Mouse (Mus musculus) hindbrain, embryonic 15.5 days (tissue): ENCODE measurements around the gene Vps13c. TPM values are rescaled to one million over a fixed set of nuclear protein-coding genes. Genes with fewer than 3 reads are reported as not detected.

Experiments used
- ATAC-seq: fragments of 200-750 bp; cut with Nextera tagmentation; 2 replicates; pipeline ENCODE4 v1.8.0; 2017; ENCODE audit warnings: low read depth, moderate number of reproducible peaks, moderate TSS enrichment; ENCODE audit not compliant: low FRiP score
- H3K27ac ChIP-seq: fragments of 300-500 bp; sonication (generic); replicated peaks from 2 replicates; pipeline ENCODE4 v1.5.1; 2015; ENCODE audit warnings: mild to moderate bottlenecking, inconsistent platforms
- H3K27me3 ChIP-seq: fragments of 300-500 bp; sonication (generic); 2 replicates; pipeline ENCODE4 v1.6.1; 2015; ENCODE audit warnings: control low read depth, inconsistent platforms
- H3K36me3 ChIP-seq: fragments of 300-500 bp; sonication (generic); 2 replicates; pipeline ENCODE4 v1.6.1; 2015; ENCODE audit warnings: control low read depth, inconsistent platforms
- H3K4me1 ChIP-seq: fragments of 300-500 bp; sonication (generic); replicated peaks from 2 replicates; pipeline ENCODE4 v1.6.1; 2015; ENCODE audit warnings: control low read depth, inconsistent platforms
- H3K4me2 ChIP-seq: fragments of 300-500 bp; sonication (generic); 2 replicates; pipeline ENCODE4 v1.6.1; 2015; ENCODE audit warnings: moderate library complexity, mild to moderate bottlenecking, inconsistent platforms
- H3K4me3 ChIP-seq: fragments of 300-500 bp; sonication (generic); 2 replicates; pipeline ENCODE4 v1.5.1; 2015; ENCODE audit warnings: mild to moderate bottlenecking, inconsistent platforms
- H3K9ac ChIP-seq: fragments of 300-500 bp; sonication (generic); 2 replicates; pipeline ENCODE4 v1.6.1; 2015; ENCODE audit warnings: inconsistent platforms
- H3K9me3 ChIP-seq: fragments of 300-500 bp; sonication (generic); 2 replicates; pipeline ENCODE4 v1.6.1; 2016; ENCODE audit warnings: control low read depth, inconsistent platforms
- WGBS: fragments of 180-500 bp; shearing (Covaris S2); methylation state at CpG from one replicate; pipeline ENCODE4 v1.1.7; 2015; 5-methylcytosine and 5-hydroxymethylcytosine counted together
- polyA plus RNA-seq: library from polyadenylated mRNA; unstranded; fragments of >200 nt; fragmentation: Nextera tagmentation; extraction: Ambion mirVana; gene quantifications from 2 replicates; pipeline ENCODE4 v1.2.1, GENCODE M21; 2015

Vps13c gene
- polyA plus RNA-seq, 1 experiment from 2014 or later = 7.7 TPM

GRCm38 (mm10) chr9:67896646-67897295 lies 56.6 kb downstream of the Vps13c start:
- 57% methylated on average over 12 of the region's 12 CpGs for WGBS
- no peak overlapping the region for H3K4me3 ChIP-seq

GRCm38 (mm10) chr9:67900398-67900797 lies 60.2 kb downstream of the Vps13c start:
- H3K36me3 ChIP-seq = peaks cover 19% of the 10 kb centered on the region
- no peak overlapping the region for H3K9ac ChIP-seq
- no peaks in the 10 kb centered on the region for H3K9me3 ChIP-seq
- no peaks in the 10 kb centered on the region for H3K27me3 ChIP-seq
- H3K27ac ChIP-seq = no peak overlapping the region
- no peak overlapping the region for H3K4me2 ChIP-seq
- 59% methylated on average over 5 of the region's 5 CpGs for WGBS
- no peak overlapping the region for H3K4me3 ChIP-seq
- H3K4me1 ChIP-seq = 0 out of 2 replicates have a peak, but pooled peaks cover 5% of the 10 kb centered on the region
- no peak for ATAC-seq

More at GRCm38 (mm10) chr9:67896646-67897295, 56.6 kb downstream of the Vps13c start:
- ATAC-seq = no peak
- Histone ChIP-seq H3K9ac (no peak overlapping the region), H3K36me3 (peaks cover 22% of the 10 kb centered on the region), H3K4me1 (0 out of 2 replicates have a peak, but pooled peaks cover 5% of the 10 kb centered on the region), H3K27ac (no peak overlapping the region), H3K27me3 (no peaks in the 10 kb centered on the region), H3K4me2 (no peak overlapping the region), H3K9me3 (no peaks in the 10 kb centered on the region)

- no peak overlapping the region for H3K9ac ChIP-seq
- H3K36me3 ChIP-seq = peaks cover 50% of the 10 kb centered on the region
- H3K4me1 ChIP-seq = no peaks in the 10 kb centered on the region
- no peak overlapping the region for H3K4me3 ChIP-seq
- no peak for ATAC-seq
- H3K27me3 ChIP-seq = no peaks in the 10 kb centered on the region
- H3K9me3 ChIP-seq = no peaks in the 10 kb centered on the region
- no peak overlapping the region for H3K4me2 ChIP-seq
- 70% methylated on average over 6 of the region's 6 CpGs for WGBS
- H3K27ac ChIP-seq = no peak overlapping the region
Measured at GRCm38 (mm10) chr9:67904355-67904754, 64.2 kb downstream of the Vps13c start.

- 74% methylated on average over 2 of the region's 2 CpGs for WGBS
- ATAC-seq = no peak
- no peak overlapping the region for H3K4me3 ChIP-seq
- H3K27me3 ChIP-seq = no peaks in the 10 kb centered on the region
- no peak overlapping the region for H3K27ac ChIP-seq
- H3K36me3 ChIP-seq = peaks cover 61% of the 10 kb centered on the region
- H3K4me1 ChIP-seq = no peaks in the 10 kb centered on the region
- no peaks in the 10 kb centered on the region for H3K9me3 ChIP-seq
- no peak overlapping the region for H3K9ac ChIP-seq
- no peak overlapping the region for H3K4me2 ChIP-seq
Measured at GRCm38 (mm10) chr9:67905541-67905940, 65.3 kb downstream of the Vps13c start.

- Histone ChIP-seq H3K4me2 (no peak overlapping the region), H3K4me1 (no peaks in the 10 kb centered on the region), H3K4me3 (no peak overlapping the region), H3K27ac (no peak overlapping the region), H3K36me3 (peaks cover 55% of the 10 kb centered on the region), H3K27me3 (no peaks in the 10 kb centered on the region), H3K9me3 (no peaks in the 10 kb centered on the region), H3K9ac (no peak overlapping the region)
- 92% methylated on average over 7 of the region's 7 CpGs for WGBS
- ATAC-seq = no peak
Measured at GRCm38 (mm10) chr9:67914681-67915080, 74.5 kb downstream of the Vps13c start.

- no peak overlapping the region for H3K4me3 ChIP-seq
- no peaks in the 10 kb centered on the region for H3K9me3 ChIP-seq
- H3K27ac ChIP-seq = no peak overlapping the region
- no peaks in the 10 kb centered on the region for H3K4me1 ChIP-seq
- H3K4me2 ChIP-seq = no peak overlapping the region
- WGBS = 50% methylated on average over 5 of the region's 5 CpGs
- H3K9ac ChIP-seq = no peak overlapping the region
- ATAC-seq = no peak
- H3K27me3 ChIP-seq = no peaks in the 10 kb centered on the region
- H3K36me3 ChIP-seq = peaks cover 43% of the 10 kb centered on the region
Measured at GRCm38 (mm10) chr9:67922350-67922749, 82.2 kb downstream of the Vps13c start.

- Histone ChIP-seq H3K4me2 (no peak overlapping the region), H3K9ac (no peak overlapping the region), H3K36me3 (peaks cover 26% of the 10 kb centered on the region), H3K4me3 (no peak overlapping the region), H3K4me1 (no peaks in the 10 kb centered on the region), H3K27ac (no peak overlapping the region), H3K27me3 (no peaks in the 10 kb centered on the region), H3K9me3 (no peaks in the 10 kb centered on the region)
- no peak for ATAC-seq
- WGBS = 77% methylated on average over 7 of the region's 7 CpGs
Measured at GRCm38 (mm10) chr9:67930629-67931028, 90.4 kb downstream of the Vps13c start.

GRCm38 (mm10) chr9:67937286-67937685 lies 97.1 kb downstream of the Vps13c start:
- H3K4me1 ChIP-seq = no peaks in the 10 kb centered on the region
- H3K36me3 ChIP-seq = no peaks in the 10 kb centered on the region; the same call in 1 of the 2 replicates
- no peak overlapping the region for H3K4me3 ChIP-seq
- H3K4me2 ChIP-seq = no peak overlapping the region
- no peak overlapping the region for H3K9ac ChIP-seq
- 50% methylated on average over 2 of the region's 2 CpGs for WGBS
- no peak for ATAC-seq
- no peaks in the 10 kb centered on the region for H3K27me3 ChIP-seq
- no peak overlapping the region for H3K27ac ChIP-seq
- no peaks in the 10 kb centered on the region for H3K9me3 ChIP-seq

GRCm38 (mm10) chr9:67955466-67956010 lies 115.3 kb downstream of the Vps13c start:
- 73% methylated on average over 7 of the region's 7 CpGs for WGBS
- H3K4me3 ChIP-seq = no peak overlapping the region
- no peak for ATAC-seq

GRCm38 (mm10) chr9:67961953-67962352 lies 121.8 kb downstream of the Vps13c start:
- no peak overlapping the region for H3K27ac ChIP-seq
- WGBS = 97% methylated on average over 5 of the region's 5 CpGs
- no peak overlapping the region for H3K9ac ChIP-seq
- no peak for ATAC-seq
- H3K4me1 ChIP-seq = peaks cover 6% of the 10 kb centered on the region; the same call in 1 of the 2 replicates
- no peaks in the 10 kb centered on the region for H3K9me3 ChIP-seq
- peaks cover 25% of the 10 kb centered on the region for H3K36me3 ChIP-seq
- no peak overlapping the region for H3K4me2 ChIP-seq
- H3K27me3 ChIP-seq = no peaks in the 10 kb centered on the region
- no peak overlapping the region for H3K4me3 ChIP-seq

More at GRCm38 (mm10) chr9:67955466-67956010, 115.3 kb downstream of the Vps13c start:
- Histone ChIP-seq H3K9ac (no peak overlapping the region), H3K9me3 (no peaks in the 10 kb centered on the region), H3K36me3 (peaks cover 39% of the 10 kb centered on the region), H3K4me1 (no peaks in the 10 kb centered on the region), H3K4me2 (no peak overlapping the region), H3K27ac (no peak overlapping the region), H3K27me3 (no peaks in the 10 kb centered on the region)

- ATAC-seq = peak; percentile 42; the same call in 1 of the 2 replicates
- peaks cover 6% of the 10 kb centered on the region; the same call in 1 of the 2 replicates for H3K4me1 ChIP-seq
- no peak overlapping the region for H3K27ac ChIP-seq
- no peak overlapping the region for H3K9ac ChIP-seq
- H3K4me2 ChIP-seq = no peak overlapping the region
- H3K27me3 ChIP-seq = no peaks in the 10 kb centered on the region
- WGBS = 16% methylated on average over 14 of the region's 14 CpGs
- H3K36me3 ChIP-seq = peaks cover 30% of the 10 kb centered on the region
- H3K9me3 ChIP-seq = no peaks in the 10 kb centered on the region
- no peak overlapping the region for H3K4me3 ChIP-seq
Measured at GRCm38 (mm10) chr9:67965889-67966288, 125.7 kb downstream of the Vps13c start.

GRCm38 (mm10) chr9:67967011-67967410 lies 126.8 kb downstream of the Vps13c start:
- no peak for ATAC-seq
- Histone ChIP-seq H3K4me1 (peaks cover 6% of the 10 kb centered on the region; the same call in 1 of the 2 replicates), H3K9me3 (no peaks in the 10 kb centered on the region), H3K27ac (no peak overlapping the region), H3K9ac (no peak overlapping the region), H3K4me3 (no peak overlapping the region), H3K4me2 (no peak overlapping the region), H3K27me3 (no peaks in the 10 kb centered on the region), H3K36me3 (peaks cover 24% of the 10 kb centered on the region)
- WGBS = 84% methylated on average over 3 of the region's 3 CpGs
